Mouse (Mus musculus) left cerebral cortex, postnatal 14 days (tissue): ENCODE results near the gene Atp1a3. TPM values are rescaled to one million over a fixed set of nuclear protein-coding genes. Genes with fewer than 3 reads are reported as not detected.
A peak's percentile ranks its signal among the peaks of the same experiment; 100 is the strongest.

Source experiments
- DNase-seq, 2 experiments: peaks; one replicate each; pipeline ENCODE4 v3.0.0; 2021 to 2022; ENCODE audit warnings: low spot score in 2 of 2, mixed read lengths in 1 of 2
- intact Hi-C: fragments of 180-260 bp; cut with DNase I; formaldehyde crosslinking; loops from one replicate; pipeline ENCODE4 v1.15.1; 2025
- total RNA-seq, 2 experiments: library from RNA; stranded (reverse); gene quantifications; 2 replicates each; pipeline ENCODE4 v1.2.3; 2021

Gene Atp1a3
- total RNA-seq, 2 experiments from 2014 or later, result 2,091 to 2,391 TPM

DNA sequence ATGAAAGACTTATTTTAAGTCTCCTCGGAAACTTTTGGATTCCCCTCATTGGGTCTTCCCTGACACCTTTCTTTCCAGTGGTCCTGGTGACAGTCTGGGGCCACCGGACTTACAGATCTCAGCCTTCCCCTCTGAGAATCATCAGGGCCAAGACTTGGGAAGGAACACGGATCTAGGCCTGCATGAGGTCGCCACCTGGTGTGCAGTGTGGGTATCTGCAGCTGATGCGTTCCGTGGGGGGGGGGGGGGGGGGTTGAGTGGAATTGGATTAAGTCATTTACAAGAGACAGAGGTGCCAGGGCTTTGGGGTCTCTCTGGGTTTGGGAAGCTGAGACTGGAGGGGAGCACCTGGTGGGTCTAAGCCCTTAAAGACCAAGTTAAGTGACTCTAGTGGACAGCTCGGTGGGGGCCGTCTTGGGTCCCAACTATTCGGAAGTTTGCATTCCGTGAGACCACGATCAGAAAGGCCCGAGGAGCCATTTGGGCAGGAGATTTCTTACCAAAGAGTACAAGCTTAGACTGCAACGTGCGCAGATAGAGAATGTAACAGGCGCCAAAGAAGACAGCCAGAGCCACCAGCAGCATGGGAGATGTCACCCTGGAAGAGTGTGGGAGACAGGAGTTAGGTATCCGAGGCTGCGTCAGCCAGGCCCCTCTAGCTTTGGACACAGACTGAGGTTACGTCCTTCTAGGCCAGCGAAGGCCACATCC lies 34.3 kb downstream of the Atp1a3 start:
- no peak for DNase-seq
- intact Hi-C loops, result no loop called here

DNA sequence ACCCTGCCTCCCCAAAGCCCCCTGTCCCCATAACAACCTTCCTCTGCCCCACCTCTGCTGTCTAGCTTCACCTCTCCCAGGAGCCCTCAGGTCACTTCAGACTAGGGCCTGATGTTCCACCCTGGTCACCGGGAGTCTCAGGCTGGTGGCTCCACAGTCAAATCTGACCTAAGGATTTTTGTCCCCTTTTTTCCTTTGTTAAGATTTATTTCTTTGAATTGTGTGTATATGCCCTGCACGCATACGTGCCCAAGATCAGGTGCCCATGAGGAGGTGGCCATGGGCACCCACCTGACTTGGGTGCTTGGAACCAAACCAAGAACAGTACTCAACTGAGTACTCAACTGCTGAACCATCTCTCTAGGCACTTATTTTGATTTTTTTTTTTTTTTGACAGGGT lies 35.4 kb downstream of the Atp1a3 start:
- intact Hi-C loops, result no loop called here
- no peak for DNase-seq

- intact Hi-C loops, result loop anchor here (5.0 kb wide), 1 partner anchor 38 kb away; no protein-coding TSS in a partner anchor
- DNase-seq, result peak; percentile 38 to 70
Observed at GRCm38 (mm10) chr7:24969805-24970204, 36.0 kb downstream of the Atp1a3 start.

GRCm38 (mm10) chr7:24968463-24968862 lies 37.3 kb downstream of the Atp1a3 start:
- DNase-seq, result no peak
- intact Hi-C loops, result loop anchor here (5.0 kb wide), 1 partner anchor 36 kb away; no protein-coding TSS in a partner anchor

GRCm38 (mm10) chr7:24967966-24968365 lies 37.8 kb downstream of the Atp1a3 start:
- DNase-seq, result no peak
- intact Hi-C loops, result loop anchor here (2.0 to 5.0 kb wide), 2 partner anchors 36 to 77 kb away; no protein-coding TSS in a partner anchor

- DNase-seq, result peak; percentile 89 to 92
- intact Hi-C loops, result loop anchor here (5.0 kb wide), 1 partner anchor 33 kb away; no protein-coding TSS in a partner anchor
Observed at GRCm38 (mm10) chr7:24964897-24965535, 40.7 kb downstream of the Atp1a3 start.

DNA sequence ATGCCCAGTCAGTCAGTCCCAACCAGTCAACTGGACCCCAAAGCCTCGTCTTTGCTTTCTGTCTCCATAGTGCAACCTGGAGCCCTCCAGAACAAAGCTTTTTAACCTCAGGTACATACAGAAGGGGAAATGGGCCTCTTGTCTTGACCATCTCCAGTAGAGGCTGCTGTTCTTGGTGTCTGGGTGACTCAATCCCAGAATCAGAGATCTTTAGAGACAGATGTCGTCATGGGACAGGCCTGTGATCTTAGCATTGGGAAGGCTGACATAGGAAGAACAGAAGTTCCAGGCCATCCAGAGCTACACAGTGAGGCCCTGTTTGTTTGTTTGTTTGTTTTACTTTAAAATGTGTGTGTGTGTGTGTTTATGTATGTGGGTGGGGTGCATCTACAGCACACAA lies 41.5 kb downstream of the Atp1a3 start:
- intact Hi-C loops, result no loop called here
- no peak for DNase-seq

GRCm38 (mm10) chr7:24955226-24955625 lies 50.5 kb downstream of the Atp1a3 start:
- intact Hi-C loops, result no loop called here
- DNase-seq, result no peak

GRCm38 (mm10) chr7:24954450-24954849 lies 51.3 kb downstream of the Atp1a3 start:
- DNase-seq, result no peak
- intact Hi-C loops, result loop anchor here (5.0 kb wide), 1 partner anchor 47 kb away; no protein-coding TSS in a partner anchor

- no peak for DNase-seq
- intact Hi-C loops, result loop anchor here (5.0 kb wide), 1 partner anchor 47 kb away; no protein-coding TSS in a partner anchor
Observed at GRCm38 (mm10) chr7:24953966-24954365, 51.8 kb downstream of the Atp1a3 start.

DNA sequence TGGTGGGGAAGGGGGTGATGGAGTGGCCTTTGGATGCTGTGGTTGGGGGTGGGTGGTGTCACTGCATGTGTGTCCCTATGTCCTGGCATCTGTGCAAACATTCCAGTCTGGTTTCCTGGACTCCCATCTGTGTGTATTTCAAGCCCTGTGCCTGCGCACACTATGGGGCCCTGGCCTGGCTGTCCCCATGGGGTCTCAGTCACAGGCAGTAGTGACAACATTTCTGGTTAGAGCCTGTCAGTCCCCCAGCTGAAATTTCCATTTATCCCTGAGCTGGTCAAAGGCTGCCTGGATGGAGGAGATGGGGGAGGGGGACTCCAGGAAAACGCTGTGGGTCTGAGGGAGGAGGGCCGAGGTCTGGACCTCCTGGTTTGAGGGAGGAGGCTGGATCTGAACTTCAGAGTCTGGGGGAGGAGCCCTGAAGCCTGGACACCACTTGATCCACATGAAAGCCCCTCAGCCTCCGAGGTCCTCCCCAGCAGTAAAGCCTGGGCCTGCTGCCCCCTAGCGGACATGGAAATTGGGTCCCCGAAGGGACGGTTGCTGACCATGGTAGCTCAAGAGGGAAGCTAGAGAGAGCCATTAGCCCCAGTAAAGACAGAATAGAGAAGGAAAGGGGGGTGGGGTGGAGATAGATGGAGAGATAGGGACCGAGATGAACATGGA lies 55.7 kb downstream of the Atp1a3 start:
- intact Hi-C loops, result loop anchor here (5.0 kb wide), 1 partner anchor 43 kb away; no protein-coding TSS in a partner anchor
- DNase-seq, result peak in 1 of 2 experiments; percentile 67

DNA sequence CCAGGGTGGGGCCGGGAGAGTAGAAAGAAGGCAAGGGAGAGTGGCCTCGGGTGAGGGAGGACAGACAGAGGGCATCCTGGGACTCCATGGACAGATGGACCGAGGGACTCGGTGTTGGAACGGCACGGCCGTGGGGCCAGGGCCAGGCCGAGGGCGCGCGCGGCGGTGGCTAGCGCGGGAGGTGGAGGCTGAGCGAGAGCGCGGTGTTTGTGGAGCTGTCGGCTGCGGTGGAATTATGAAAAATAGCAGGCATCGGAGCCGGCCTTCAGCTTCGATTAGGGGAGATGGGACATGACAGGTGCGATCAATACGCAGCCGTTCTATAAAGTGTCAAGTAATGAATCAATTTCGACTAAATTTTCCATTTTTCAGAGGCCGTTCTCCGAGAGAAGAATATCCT lies 57.0 kb downstream of the Atp1a3 start:
- intact Hi-C loops, result no loop called here
- DNase-seq, result no peak

GRCm38 (mm10) chr7:24947316-24948048 lies 58.3 kb downstream of the Atp1a3 start:
- intact Hi-C loops, result no loop called here
- no peak for DNase-seq

DNA sequence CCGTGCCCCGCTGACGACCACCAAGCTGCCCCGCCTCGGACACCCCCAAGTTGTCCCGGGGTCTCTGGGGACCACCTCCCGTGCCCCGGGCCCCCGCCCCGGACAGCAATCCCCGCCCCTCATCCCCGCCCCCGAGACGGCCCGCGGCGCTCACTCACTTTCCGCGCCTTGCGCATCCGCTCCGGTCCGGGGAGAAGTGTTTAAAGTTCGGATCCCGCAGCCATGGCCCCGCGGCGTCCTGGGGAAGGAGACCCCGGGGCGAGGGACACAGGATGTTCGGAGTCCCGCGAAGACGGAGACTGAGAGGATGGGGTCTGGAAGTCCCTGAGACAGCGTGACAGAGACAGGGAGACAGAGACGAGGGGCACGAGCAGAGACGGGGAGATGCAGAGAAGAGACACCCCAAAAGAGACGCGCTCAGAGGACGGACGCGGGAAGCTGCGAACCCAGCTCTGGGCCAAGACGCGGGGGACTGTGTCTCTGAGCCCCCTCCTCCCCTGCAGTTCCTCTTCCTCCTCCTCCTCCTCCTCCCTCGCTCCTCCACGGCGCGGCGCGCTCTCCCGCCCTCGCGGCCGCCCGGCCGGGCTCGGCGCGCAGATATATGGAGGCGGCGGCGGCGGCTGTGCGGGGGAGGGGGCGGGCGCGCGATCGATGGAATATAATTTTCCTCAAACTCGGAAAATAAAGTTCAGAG lies 61.4 kb downstream of the Atp1a3 start, which contains the start of gene Gm4881:
Gm4881 (minus strand) TSS at position 238 of the 694 bp plus-strand sequence.
- no peak for DNase-seq

GRCm38 (mm10) chr7:24943641-24944040 lies 62.1 kb downstream of the Atp1a3 start:
- DNase-seq, result no peak
- intact Hi-C loops, result no loop called here

More for the DNA sequence above, 61.4 kb downstream of the Atp1a3 start, which contains the start of gene Gm4881:
- intact Hi-C loops, result no loop called here

DNA sequence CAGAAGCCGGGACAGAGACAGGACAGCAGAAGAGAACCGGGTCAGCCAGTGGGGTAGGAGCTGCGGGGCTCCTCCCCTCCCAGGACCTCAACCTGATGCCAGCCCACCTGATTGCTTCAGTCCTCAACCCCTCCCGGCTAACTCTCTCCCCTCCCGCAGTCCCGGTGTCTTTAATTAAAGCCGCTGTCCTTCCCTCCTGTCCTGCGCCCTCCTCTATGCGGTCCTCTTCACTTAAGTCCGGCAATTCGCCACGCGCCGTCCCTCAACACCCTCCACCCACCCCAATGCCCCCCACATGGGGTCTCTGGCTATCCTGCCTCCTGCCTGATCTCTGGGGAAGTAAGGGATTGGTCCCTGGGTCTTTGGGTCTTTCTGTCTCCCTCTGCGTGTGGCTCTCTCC lies 74.1 kb downstream of the Atp1a3 start:
- no peak for DNase-seq
- intact Hi-C loops, result loop anchor here (5.0 kb wide), 1 partner anchor 36 kb away; no protein-coding TSS in a partner anchor

DNA sequence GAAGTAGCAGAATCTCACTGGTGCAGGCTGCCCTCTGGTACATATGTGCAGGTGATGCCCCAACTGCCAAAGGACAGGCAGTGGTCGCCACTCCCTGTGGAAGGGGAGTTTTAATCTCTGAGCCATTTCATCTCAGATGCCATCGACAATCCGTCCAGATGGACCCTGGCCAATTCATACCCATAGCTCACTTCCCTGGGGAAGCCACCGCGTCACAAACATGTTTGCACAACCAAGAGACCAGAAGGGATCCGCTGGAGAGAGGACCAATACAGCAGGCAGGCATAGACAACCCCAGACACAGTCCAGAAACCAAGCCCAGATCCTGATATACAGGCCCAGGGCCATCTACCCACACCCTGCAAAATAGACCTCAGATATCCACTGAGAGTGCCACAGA lies 75.3 kb downstream of the Atp1a3 start:
- intact Hi-C loops, result loop anchor here (5.0 kb wide), 1 partner anchor 37 kb away; no protein-coding TSS in a partner anchor
- DNase-seq, result no peak
